Mouse (Mus musculus): ENCODE results near the gene Tmeff2. TPM values are rescaled to one million over a fixed set of nuclear protein-coding genes. Genes with fewer than 3 reads are reported as not detected.

The Tmeff2 gene
- polyA plus RNA-seq, 1 experiment from 2014 or later = 1.7 TPM

DNA sequence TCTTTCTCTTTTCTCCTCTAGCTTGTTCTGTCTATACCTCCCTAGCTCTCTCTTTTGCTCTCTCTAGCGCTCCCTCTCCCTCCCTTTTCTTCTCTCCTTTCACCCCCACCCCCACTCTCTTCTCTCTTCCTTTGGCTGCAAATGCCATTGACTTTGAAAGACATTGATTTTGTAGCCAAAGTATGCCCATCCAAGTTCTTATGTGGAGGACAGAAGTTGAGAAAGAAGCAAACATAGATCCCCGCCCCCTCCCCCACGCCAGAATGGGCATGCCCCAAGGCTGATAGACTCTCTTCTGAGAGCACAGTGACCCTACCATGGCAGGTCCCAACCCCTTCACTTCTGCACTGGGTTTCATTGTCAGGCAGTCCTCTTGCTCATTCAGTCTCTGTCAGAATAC is 28.3 kb downstream of the Tmeff2 start:
- Histone ChIP-seq H3K36me3 (ENCODE audit: control insufficient read depth, insufficient read depth, low read length) (no peaks in the 10 kb centered on the region), H3K4me3 (ENCODE audit: low read depth, low read length) (no peak overlapping the region), H3K27ac (ENCODE audit: low read depth, low read length) (no peak overlapping the region), H3K9ac (ENCODE audit: low read depth, low read length) (no peak overlapping the region), H3K9me3 (replicated peaks; ENCODE audit: control insufficient read depth, low read length) (no peaks in the 10 kb centered on the region), H3K4me1 (ENCODE audit: control insufficient read depth, insufficient read depth, low read length) (peaks cover 9% of the 10 kb centered on the region; the same call in 1 of the 2 replicates), H3K4me2 (no peak overlapping the region), H3K27me3 (ENCODE audit: control insufficient read depth, insufficient read depth, low read length) (peaks cover 24% of the 10 kb centered on the region)
- ATAC-seq (replicated peaks; ENCODE audit: insufficient number of reproducible peaks, low FRiP score, low TSS enrichment) = no peak
- 21% methylated on average over 3 of the region's 3 CpGs for WGBS (ENCODE audit: insufficient replicate concordance)

GRCm38 (mm10) chr1:50935076-50935475 is 34.6 kb downstream of the Tmeff2 start:
- no peak for ATAC-seq (replicated peaks; ENCODE audit: insufficient number of reproducible peaks, low FRiP score, low TSS enrichment)

DNA sequence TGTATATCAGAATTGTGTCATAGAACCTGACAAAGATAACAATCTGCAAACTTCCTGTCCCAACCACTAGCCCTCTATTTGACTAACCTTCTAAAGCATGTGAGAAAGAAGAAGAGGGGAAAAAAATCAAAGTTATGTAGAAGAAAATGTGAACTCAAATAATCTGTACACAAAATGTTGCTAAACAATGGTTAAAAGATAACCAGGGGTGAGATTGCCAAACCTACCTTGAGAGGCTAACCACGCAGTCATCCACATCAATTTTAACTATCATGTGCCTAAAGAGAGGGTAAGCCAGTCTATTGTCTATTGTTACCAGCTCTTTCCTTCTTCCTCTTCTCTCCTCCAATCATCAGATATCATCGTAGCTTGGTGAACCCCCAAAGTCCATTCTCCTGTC is 35.0 kb downstream of the Tmeff2 start:
- Histone ChIP-seq H3K4me2 (no peak overlapping the region), H3K9me3 (replicated peaks; ENCODE audit: control insufficient read depth, low read length) (no peaks in the 10 kb centered on the region), H3K27me3 (ENCODE audit: control insufficient read depth, insufficient read depth, low read length) (peaks cover 2% of the 10 kb centered on the region; the same call in 1 of the 2 replicates), H3K4me1 (ENCODE audit: control insufficient read depth, insufficient read depth, low read length) (no peaks in the 10 kb centered on the region), H3K9ac (ENCODE audit: low read depth, low read length) (no peak overlapping the region), H3K27ac (ENCODE audit: low read depth, low read length) (no peak overlapping the region), H3K36me3 (ENCODE audit: control insufficient read depth, insufficient read depth, low read length) (no peaks in the 10 kb centered on the region), H3K4me3 (ENCODE audit: low read depth, low read length) (no peak overlapping the region)
- 63% methylated on average over 2 of the region's 2 CpGs for WGBS (ENCODE audit: insufficient replicate concordance)
- no peak for ATAC-seq (replicated peaks; ENCODE audit: insufficient number of reproducible peaks, low FRiP score, low TSS enrichment)

More at GRCm38 (mm10) chr1:50935076-50935475, 34.6 kb downstream of the Tmeff2 start:
- Histone ChIP-seq H3K4me3 (ENCODE audit: low read depth, low read length) (no peak overlapping the region), H3K9me3 (replicated peaks; ENCODE audit: control insufficient read depth, low read length) (no peaks in the 10 kb centered on the region), H3K27me3 (ENCODE audit: control insufficient read depth, insufficient read depth, low read length) (peaks cover 2% of the 10 kb centered on the region; the same call in 1 of the 2 replicates), H3K27ac (ENCODE audit: low read depth, low read length) (no peak overlapping the region), H3K4me2 (no peak overlapping the region), H3K4me1 (ENCODE audit: control insufficient read depth, insufficient read depth, low read length) (no peaks in the 10 kb centered on the region), H3K9ac (ENCODE audit: low read depth, low read length) (no peak overlapping the region), H3K36me3 (ENCODE audit: control insufficient read depth, insufficient read depth, low read length) (no peaks in the 10 kb centered on the region)
- WGBS (ENCODE audit: insufficient replicate concordance) = 67% methylated on average over 2 of the region's 2 CpGs

DNA sequence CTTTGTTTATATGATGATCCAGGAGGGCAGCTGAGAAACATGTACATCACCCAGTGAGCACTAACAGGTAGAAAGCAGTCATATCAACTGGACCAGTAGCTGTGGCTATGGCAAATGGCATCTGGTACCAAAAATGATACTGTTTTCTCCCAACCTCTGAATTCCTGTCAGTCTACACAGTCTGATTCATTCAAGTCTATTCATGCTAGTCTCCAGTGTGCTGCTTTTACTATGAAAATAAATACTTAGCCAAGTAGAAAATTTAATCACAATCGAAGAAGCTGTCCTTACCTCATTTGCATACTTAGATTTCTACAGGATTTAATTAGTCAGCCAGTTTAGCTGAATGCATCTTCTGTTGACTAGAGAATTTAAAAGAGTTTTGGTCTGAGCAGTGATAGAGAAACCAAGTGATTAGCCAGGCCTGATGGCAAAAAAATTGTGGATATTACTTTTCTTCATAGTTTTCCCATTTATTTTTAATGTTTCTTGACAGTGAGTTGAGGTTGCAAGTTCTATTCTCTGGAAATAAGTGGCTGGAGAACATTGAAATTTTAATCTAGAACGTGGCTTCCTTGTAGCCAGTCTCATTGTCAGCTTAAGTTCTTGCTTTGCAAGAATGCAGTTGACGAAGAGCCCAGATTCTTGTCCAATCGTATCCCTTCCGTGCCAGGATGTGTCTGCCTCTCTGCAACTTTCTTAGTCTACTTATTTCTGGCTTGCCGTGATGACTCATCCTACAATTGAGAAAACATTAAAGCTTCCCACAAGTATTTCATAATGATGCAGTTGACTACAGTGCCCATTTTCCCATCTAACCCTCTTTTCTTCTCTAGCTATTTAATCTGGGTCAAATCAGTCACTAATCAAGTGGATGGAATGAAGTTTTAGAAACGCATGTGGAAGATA is 39.9 kb downstream of the Tmeff2 start:
- Histone ChIP-seq H3K27me3 (ENCODE audit: control insufficient read depth, insufficient read depth, low read length) (no peaks in the 10 kb centered on the region), H3K4me1 (ENCODE audit: control insufficient read depth, insufficient read depth, low read length) (no peaks in the 10 kb centered on the region), H3K27ac (ENCODE audit: low read depth, low read length) (no peak overlapping the region), H3K36me3 (ENCODE audit: control insufficient read depth, insufficient read depth, low read length) (no peaks in the 10 kb centered on the region), H3K9ac (ENCODE audit: low read depth, low read length) (no peak overlapping the region), H3K4me3 (ENCODE audit: low read depth, low read length) (no peak overlapping the region), H3K4me2 (no peak overlapping the region), H3K9me3 (replicated peaks; ENCODE audit: control insufficient read depth, low read length) (no peaks in the 10 kb centered on the region)
- WGBS (ENCODE audit: insufficient replicate concordance) = 76% methylated on average over 7 of the region's 7 CpGs
- no peak for ATAC-seq (replicated peaks; ENCODE audit: insufficient number of reproducible peaks, low FRiP score, low TSS enrichment)

- WGBS (ENCODE audit: insufficient replicate concordance) = 49% methylated on average over 1 of the region's 1 CpGs
- ATAC-seq (replicated peaks; ENCODE audit: insufficient number of reproducible peaks, low FRiP score, low TSS enrichment) = no peak
These were observed 48.1 kb downstream of the Tmeff2 start for GRCm38 (mm10) chr1:50948575-50948974.

DNA sequence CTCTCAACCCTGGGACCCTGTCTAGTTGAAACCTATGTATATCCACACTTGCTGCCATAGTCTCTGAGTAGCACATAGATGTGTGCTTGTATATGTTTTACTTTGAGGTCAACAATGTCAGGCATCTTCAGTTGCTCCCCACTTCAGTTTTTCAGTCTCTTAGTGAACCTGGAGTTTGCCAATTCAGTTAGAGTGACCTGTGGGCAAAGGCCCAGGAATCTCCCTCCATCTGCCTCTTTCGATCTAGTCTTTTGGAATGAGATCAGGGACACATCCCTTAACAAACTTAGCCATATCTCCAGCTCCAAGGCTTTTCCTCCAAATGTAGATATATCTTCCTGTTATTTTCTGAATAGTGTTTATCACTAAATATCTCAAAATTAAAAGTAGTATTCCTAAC is 58.4 kb downstream of the Tmeff2 start:
- Histone ChIP-seq H3K27ac (ENCODE audit: low read depth, low read length) (no peak overlapping the region), H3K27me3 (ENCODE audit: control insufficient read depth, insufficient read depth, low read length) (no peaks in the 10 kb centered on the region), H3K4me2 (no peak overlapping the region), H3K4me1 (ENCODE audit: control insufficient read depth, insufficient read depth, low read length) (no peaks in the 10 kb centered on the region), H3K36me3 (ENCODE audit: control insufficient read depth, insufficient read depth, low read length) (no peaks in the 10 kb centered on the region), H3K9me3 (replicated peaks; ENCODE audit: control insufficient read depth, low read length) (no peaks in the 10 kb centered on the region), H3K4me3 (ENCODE audit: low read depth, low read length) (no peak overlapping the region), H3K9ac (ENCODE audit: low read depth, low read length) (no peak overlapping the region)
- ATAC-seq (replicated peaks; ENCODE audit: insufficient number of reproducible peaks, low FRiP score, low TSS enrichment) = no peak
- WGBS (ENCODE audit: insufficient replicate concordance) = 71% methylated on average over 1 of the region's 1 CpGs

More at GRCm38 (mm10) chr1:50948575-50948974, 48.1 kb downstream of the Tmeff2 start:
- H3K36me3 ChIP-seq (ENCODE audit: control insufficient read depth, insufficient read depth, low read length) = no peaks in the 10 kb centered on the region
- no peaks in the 10 kb centered on the region for H3K4me1 ChIP-seq (ENCODE audit: control insufficient read depth, insufficient read depth, low read length)
- H3K27ac ChIP-seq (ENCODE audit: low read depth, low read length) = no peak overlapping the region
- no peak overlapping the region for H3K9ac ChIP-seq (ENCODE audit: low read depth, low read length)
- no peak overlapping the region for H3K4me3 ChIP-seq (ENCODE audit: low read depth, low read length)
- H3K9me3 ChIP-seq (replicated peaks; ENCODE audit: control insufficient read depth, low read length) = no peaks in the 10 kb centered on the region
- no peak overlapping the region for H3K4me2 ChIP-seq
- no peaks in the 10 kb centered on the region for H3K27me3 ChIP-seq (ENCODE audit: control insufficient read depth, insufficient read depth, low read length)

DNA sequence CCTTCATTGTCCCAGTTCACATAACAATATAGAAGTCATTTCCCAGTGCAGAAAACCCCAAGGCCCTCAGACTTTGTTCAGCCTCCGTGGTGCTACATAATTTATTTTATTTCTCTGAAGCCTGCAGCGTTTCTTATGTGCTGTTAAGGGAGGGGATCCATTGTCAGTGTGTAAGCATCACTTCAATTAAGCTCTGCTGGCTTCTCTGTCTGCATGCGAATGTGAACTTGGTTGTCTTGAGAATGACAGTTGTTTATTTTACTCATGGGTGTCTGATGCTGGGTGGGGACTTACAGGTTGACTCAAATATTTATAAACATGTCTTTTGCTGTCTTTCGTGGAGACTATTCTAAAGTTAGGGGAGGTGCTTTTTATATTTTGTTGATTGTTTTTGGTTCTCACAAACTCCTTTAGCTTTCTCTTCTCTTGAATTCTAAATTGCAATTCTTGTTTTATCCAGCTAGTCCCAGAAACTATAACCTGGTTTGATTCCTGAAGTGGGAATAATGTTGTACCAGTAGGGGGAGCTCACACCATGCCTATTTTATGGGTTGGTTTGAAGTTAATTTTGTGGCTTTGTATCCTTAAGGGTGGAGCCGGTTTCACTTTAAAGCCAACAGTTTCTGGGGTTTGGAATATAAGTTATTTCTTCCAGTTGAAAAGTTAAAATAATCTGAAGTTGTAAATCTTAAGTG is 61.7 kb downstream of the Tmeff2 start:
- Histone ChIP-seq H3K4me2 (no peak overlapping the region), H3K9me3 (replicated peaks; ENCODE audit: control insufficient read depth, low read length) (no peaks in the 10 kb centered on the region), H3K27ac (ENCODE audit: low read depth, low read length) (no peak overlapping the region), H3K27me3 (ENCODE audit: control insufficient read depth, insufficient read depth, low read length) (no peaks in the 10 kb centered on the region), H3K4me1 (ENCODE audit: control insufficient read depth, insufficient read depth, low read length) (no peaks in the 10 kb centered on the region), H3K4me3 (ENCODE audit: low read depth, low read length) (no peak overlapping the region), H3K9ac (ENCODE audit: low read depth, low read length) (no peak overlapping the region), H3K36me3 (ENCODE audit: control insufficient read depth, insufficient read depth, low read length) (no peaks in the 10 kb centered on the region)
- 41% methylated on average over 5 of the region's 5 CpGs for WGBS (ENCODE audit: insufficient replicate concordance)
- no peak for ATAC-seq (replicated peaks; ENCODE audit: insufficient number of reproducible peaks, low FRiP score, low TSS enrichment)

DNA sequence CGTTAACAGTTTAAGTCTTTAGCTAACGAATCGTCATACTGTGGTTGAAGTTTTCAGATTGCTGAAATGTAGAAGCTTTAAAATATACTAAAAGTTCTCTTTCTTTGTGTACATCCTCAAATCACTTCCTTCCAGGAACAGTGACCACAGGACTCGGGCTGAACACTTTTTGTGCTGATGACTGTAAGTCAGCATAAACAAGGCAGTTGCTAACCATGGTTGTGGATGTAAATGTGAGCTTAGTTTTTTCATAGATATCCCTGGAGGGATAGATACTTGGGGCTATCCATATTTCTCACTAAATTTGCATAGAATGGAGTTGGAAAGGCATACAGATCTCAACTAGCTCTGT is 62.2 kb downstream of the Tmeff2 start:
- Histone ChIP-seq H3K4me2 (no peak overlapping the region), H3K36me3 (ENCODE audit: control insufficient read depth, insufficient read depth, low read length) (no peaks in the 10 kb centered on the region), H3K4me1 (ENCODE audit: control insufficient read depth, insufficient read depth, low read length) (no peaks in the 10 kb centered on the region), H3K4me3 (ENCODE audit: low read depth, low read length) (no peak overlapping the region), H3K27ac (ENCODE audit: low read depth, low read length) (no peak overlapping the region), H3K9ac (ENCODE audit: low read depth, low read length) (no peak overlapping the region), H3K27me3 (ENCODE audit: control insufficient read depth, insufficient read depth, low read length) (no peaks in the 10 kb centered on the region), H3K9me3 (replicated peaks; ENCODE audit: control insufficient read depth, low read length) (no peaks in the 10 kb centered on the region)
- no peak for ATAC-seq (replicated peaks; ENCODE audit: insufficient number of reproducible peaks, low FRiP score, low TSS enrichment)
- 56% methylated on average over 4 of the region's 4 CpGs for WGBS (ENCODE audit: insufficient replicate concordance)
